Mouse (Mus musculus): ENCODE measurements around the gene BC049352. TPM values are rescaled to one million over a fixed set of nuclear protein-coding genes. Genes with fewer than 3 reads are reported as not detected.

BC049352 gene
- polyA plus RNA-seq, 1 experiment from 2014 or later, result not detected

DNA sequence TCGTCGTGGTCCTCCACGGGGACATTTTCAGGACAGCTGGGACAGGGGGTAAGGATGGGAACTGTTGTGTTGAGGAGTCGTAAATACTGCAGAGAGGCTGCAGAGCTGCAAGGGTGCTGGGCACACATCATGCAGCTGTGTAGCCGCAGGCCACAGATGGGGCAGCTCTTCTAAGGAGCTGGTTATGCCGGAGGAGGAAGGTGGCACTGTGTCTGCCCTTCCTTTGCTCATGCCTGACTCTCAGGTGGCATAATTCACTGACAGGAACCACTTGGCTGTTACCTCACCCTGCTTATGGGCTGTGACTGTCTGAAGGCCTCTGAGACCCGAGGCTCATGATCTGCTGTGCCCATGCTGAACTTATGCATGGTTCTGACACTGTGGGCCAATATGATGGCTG, 68.5 kb downstream of the BC049352 start:
- no peak overlapping the region for H3K9ac ChIP-seq (ENCODE audit: low read length)
- H3K27ac ChIP-seq (ENCODE audit: low read depth), result no peak overlapping the region
- H3K36me3 ChIP-seq (ENCODE audit: control insufficient read depth, insufficient read depth, low read length), result no peaks in the 10 kb centered on the region
- no peak for DNase-seq (ENCODE audit: low spot score)
- no peak for ATAC-seq (replicated peaks; ENCODE audit: low FRiP score, low TSS enrichment, low read depth)
- 85% methylated on average over 7 of the region's 7 CpGs for WGBS
- H3K27me3 ChIP-seq (replicated peaks; ENCODE audit: control insufficient read depth, insufficient read depth, low read length), result no peaks in the 10 kb centered on the region
- no peaks in the 10 kb centered on the region for H3K4me1 ChIP-seq (replicated peaks; ENCODE audit: control insufficient read depth, insufficient read depth, low read length)
- H3K4me3 ChIP-seq (ENCODE audit: low read depth, low read length), result no peak overlapping the region
- H3K9me3 ChIP-seq (ENCODE audit: control insufficient read depth, low read length), result no peaks in the 10 kb centered on the region
- H3K4me2 ChIP-seq (ENCODE audit: low read length), result no peak overlapping the region

DNA sequence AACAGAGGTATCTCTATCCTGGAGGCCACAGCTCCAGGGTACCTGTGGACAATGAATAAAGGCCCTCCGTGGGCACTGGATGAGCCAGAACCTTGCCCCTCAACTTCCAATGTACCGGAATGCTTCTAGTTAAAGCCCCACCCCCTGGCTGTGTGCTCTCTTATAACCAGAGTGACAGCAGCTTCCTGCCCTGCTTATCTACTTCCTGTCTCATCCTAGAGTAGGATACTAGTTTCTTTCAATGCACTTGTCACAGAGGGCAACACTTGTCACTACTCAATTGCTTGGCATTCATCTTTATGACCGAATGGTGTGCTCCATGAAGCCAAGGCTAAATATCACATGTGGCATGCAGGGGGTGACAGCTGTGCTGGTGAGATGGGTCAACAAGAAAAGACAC, 69.5 kb downstream of the BC049352 start:
- Histone ChIP-seq H3K4me2 (ENCODE audit: low read length) (no peak overlapping the region), H3K27ac (ENCODE audit: low read depth) (no peak overlapping the region), H3K4me3 (ENCODE audit: low read depth, low read length) (no peak overlapping the region), H3K9me3 (ENCODE audit: control insufficient read depth, low read length) (no peaks in the 10 kb centered on the region), H3K36me3 (ENCODE audit: control insufficient read depth, insufficient read depth, low read length) (no peaks in the 10 kb centered on the region), H3K9ac (ENCODE audit: low read length) (no peak overlapping the region), H3K4me1 (replicated peaks; ENCODE audit: control insufficient read depth, insufficient read depth, low read length) (no peaks in the 10 kb centered on the region), H3K27me3 (replicated peaks; ENCODE audit: control insufficient read depth, insufficient read depth, low read length) (no peaks in the 10 kb centered on the region)
- DNase-seq (ENCODE audit: low spot score) (no peak), ATAC-seq (replicated peaks; ENCODE audit: low FRiP score, low TSS enrichment, low read depth) (no peak)
- 66% methylated on average over 3 of the region's 3 CpGs for WGBS

DNA sequence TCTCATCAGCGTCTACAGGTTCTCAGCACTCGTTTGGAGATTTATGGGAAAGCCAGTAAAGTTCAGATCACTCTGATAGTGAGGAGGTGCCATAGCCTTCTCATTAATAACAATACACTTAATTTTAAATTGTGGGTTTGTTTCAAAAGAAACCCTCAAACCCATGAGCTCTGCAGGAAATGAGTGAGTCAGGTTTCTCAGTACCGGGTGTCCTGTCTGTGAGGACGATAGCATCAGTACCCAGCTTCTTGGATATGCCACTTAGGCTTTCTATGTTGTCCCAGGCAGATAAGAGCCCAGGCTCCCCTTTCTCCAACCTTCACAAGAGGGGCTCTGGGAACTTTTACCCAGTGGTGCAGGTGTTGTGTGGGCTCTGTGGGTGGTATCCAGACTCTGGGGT, 70.2 kb downstream of the BC049352 start:
- Histone ChIP-seq H3K4me1 (replicated peaks; ENCODE audit: control insufficient read depth, insufficient read depth, low read length) (no peaks in the 10 kb centered on the region), H3K4me2 (ENCODE audit: low read length) (no peak overlapping the region), H3K4me3 (ENCODE audit: low read depth, low read length) (no peak overlapping the region), H3K27ac (ENCODE audit: low read depth) (no peak overlapping the region), H3K9ac (ENCODE audit: low read length) (no peak overlapping the region), H3K9me3 (ENCODE audit: control insufficient read depth, low read length) (no peaks in the 10 kb centered on the region), H3K27me3 (replicated peaks; ENCODE audit: control insufficient read depth, insufficient read depth, low read length) (no peaks in the 10 kb centered on the region), H3K36me3 (ENCODE audit: control insufficient read depth, insufficient read depth, low read length) (no peaks in the 10 kb centered on the region)
- no peak for ATAC-seq (replicated peaks; ENCODE audit: low FRiP score, low TSS enrichment, low read depth)
- DNase-seq (ENCODE audit: low spot score), result no peak
- WGBS, result 66% methylated on average over 4 of the region's 4 CpGs

DNA sequence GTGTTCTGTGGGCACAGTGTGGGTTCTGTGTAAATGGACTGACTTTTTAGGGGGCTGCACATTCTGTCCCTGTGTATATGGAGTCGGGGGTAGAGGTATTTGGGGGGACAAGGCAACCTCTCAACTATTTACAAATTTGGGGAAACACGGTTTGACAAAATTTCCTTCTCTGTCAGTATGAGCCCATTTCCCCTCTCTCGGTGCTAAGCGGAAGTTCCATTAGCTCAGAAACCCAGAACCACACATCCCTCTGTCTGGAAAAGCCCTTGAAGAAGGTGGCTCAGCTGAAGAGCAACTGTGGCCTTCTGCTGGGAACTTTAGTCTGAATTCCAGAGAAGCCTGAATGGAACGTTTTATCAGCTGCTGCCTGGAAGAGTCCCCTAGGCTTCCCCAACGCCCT, 70.6 kb downstream of the BC049352 start:
- Histone ChIP-seq H3K27me3 (replicated peaks; ENCODE audit: control insufficient read depth, insufficient read depth, low read length) (no peaks in the 10 kb centered on the region), H3K9me3 (ENCODE audit: control insufficient read depth, low read length) (no peaks in the 10 kb centered on the region), H3K36me3 (ENCODE audit: control insufficient read depth, insufficient read depth, low read length) (no peaks in the 10 kb centered on the region), H3K4me1 (replicated peaks; ENCODE audit: control insufficient read depth, insufficient read depth, low read length) (no peaks in the 10 kb centered on the region), H3K9ac (ENCODE audit: low read length) (no peak overlapping the region), H3K4me2 (ENCODE audit: low read length) (no peak overlapping the region), H3K27ac (ENCODE audit: low read depth) (no peak overlapping the region), H3K4me3 (ENCODE audit: low read depth, low read length) (no peak overlapping the region)
- DNase-seq (ENCODE audit: low spot score) (no peak), ATAC-seq (replicated peaks; ENCODE audit: low FRiP score, low TSS enrichment, low read depth) (no peak)
- 72% methylated on average over 6 of the region's 6 CpGs for WGBS

DNA sequence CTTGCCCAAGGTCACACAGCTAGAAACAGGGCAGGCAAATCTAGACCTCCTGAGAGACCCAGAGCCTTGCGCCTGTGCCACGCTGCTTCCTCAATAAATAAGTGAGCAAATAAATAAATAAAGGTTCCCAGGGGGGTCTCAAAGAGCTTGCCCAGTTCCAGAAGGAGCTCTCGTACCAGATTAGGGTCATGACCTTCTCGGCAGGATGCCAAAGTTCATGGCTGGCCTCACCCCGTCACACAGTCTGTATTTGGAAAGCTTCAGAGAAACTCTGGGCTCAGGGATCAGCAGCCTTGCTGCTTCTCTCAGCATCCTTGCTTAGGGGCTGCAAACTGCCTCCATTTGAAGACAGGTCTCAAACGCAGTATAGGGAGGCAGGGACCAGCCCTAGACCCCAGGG, 72.2 kb downstream of the BC049352 start:
- Histone ChIP-seq H3K4me1 (replicated peaks; ENCODE audit: control insufficient read depth, insufficient read depth, low read length) (no peaks in the 10 kb centered on the region), H3K27ac (ENCODE audit: low read depth) (no peak overlapping the region), H3K4me3 (ENCODE audit: low read depth, low read length) (no peak overlapping the region), H3K9ac (ENCODE audit: low read length) (no peak overlapping the region), H3K9me3 (ENCODE audit: control insufficient read depth, low read length) (no peaks in the 10 kb centered on the region), H3K27me3 (replicated peaks; ENCODE audit: control insufficient read depth, insufficient read depth, low read length) (no peaks in the 10 kb centered on the region), H3K36me3 (ENCODE audit: control insufficient read depth, insufficient read depth, low read length) (no peaks in the 10 kb centered on the region), H3K4me2 (ENCODE audit: low read length) (no peak overlapping the region)
- DNase-seq (ENCODE audit: low spot score) (no peak), ATAC-seq (replicated peaks; ENCODE audit: low FRiP score, low TSS enrichment, low read depth) (no peak)
- 39% methylated on average over 6 of the region's 6 CpGs for WGBS

DNA sequence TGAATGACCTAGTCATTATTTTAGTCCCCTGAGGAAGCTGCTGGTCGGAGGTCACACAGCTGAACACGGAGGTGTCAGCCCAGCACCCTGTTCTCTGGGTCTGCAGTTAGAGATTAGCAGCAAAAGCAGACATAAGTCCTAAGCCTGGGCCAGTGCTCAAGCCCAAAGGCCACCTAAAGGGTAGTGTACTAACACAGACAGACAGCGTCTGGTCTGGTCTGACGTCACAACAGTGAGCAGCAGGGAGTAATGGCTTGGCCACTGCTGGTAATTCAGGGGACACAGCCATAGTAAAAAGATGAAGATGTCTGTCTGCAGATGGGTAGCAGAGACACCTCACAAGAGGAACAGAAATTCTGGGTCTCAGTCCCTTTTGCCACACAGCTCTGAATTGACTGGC, 72.8 kb downstream of the BC049352 start:
- no peak overlapping the region for H3K4me2 ChIP-seq (ENCODE audit: low read length)
- DNase-seq (ENCODE audit: low spot score) (no peak), ATAC-seq (replicated peaks; ENCODE audit: low FRiP score, low TSS enrichment, low read depth) (no peak)
- H3K4me1 ChIP-seq (replicated peaks; ENCODE audit: control insufficient read depth, insufficient read depth, low read length), result no peaks in the 10 kb centered on the region
- H3K9me3 ChIP-seq (ENCODE audit: control insufficient read depth, low read length), result no peaks in the 10 kb centered on the region
- WGBS, result 63% methylated on average over 4 of the region's 4 CpGs
- H3K36me3 ChIP-seq (ENCODE audit: control insufficient read depth, insufficient read depth, low read length), result no peaks in the 10 kb centered on the region
- H3K9ac ChIP-seq (ENCODE audit: low read length), result no peak overlapping the region
- H3K27me3 ChIP-seq (replicated peaks; ENCODE audit: control insufficient read depth, insufficient read depth, low read length), result no peaks in the 10 kb centered on the region
- no peak overlapping the region for H3K27ac ChIP-seq (ENCODE audit: low read depth)
- H3K4me3 ChIP-seq (ENCODE audit: low read depth, low read length), result no peak overlapping the region

DNA sequence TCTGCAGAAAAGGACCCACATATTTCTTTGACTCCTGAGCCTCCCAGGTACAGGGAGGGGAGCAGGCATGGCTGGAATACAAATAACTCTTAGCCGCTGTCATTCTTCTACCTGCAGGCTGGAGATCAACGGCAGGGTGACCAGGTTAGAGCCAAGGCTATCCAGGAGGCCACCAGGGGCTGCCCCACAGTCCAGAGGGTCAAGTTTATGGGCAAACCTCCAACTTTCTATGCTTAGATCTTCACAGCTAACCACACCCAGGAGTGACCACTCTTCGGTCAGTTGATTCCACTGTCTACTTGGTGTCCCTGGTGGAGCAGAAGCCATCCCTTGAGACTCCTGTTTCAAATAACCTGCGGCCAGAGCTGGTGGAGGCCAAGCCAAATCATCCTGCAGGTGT, 73.6 kb downstream of the BC049352 start:
- Histone ChIP-seq H3K4me2 (ENCODE audit: low read length) (no peak overlapping the region), H3K27me3 (replicated peaks; ENCODE audit: control insufficient read depth, insufficient read depth, low read length) (no peaks in the 10 kb centered on the region), H3K4me3 (ENCODE audit: low read depth, low read length) (no peak overlapping the region), H3K4me1 (replicated peaks; ENCODE audit: control insufficient read depth, insufficient read depth, low read length) (no peaks in the 10 kb centered on the region), H3K9me3 (ENCODE audit: control insufficient read depth, low read length) (no peaks in the 10 kb centered on the region), H3K36me3 (ENCODE audit: control insufficient read depth, insufficient read depth, low read length) (no peaks in the 10 kb centered on the region), H3K27ac (ENCODE audit: low read depth) (no peak overlapping the region), H3K9ac (ENCODE audit: low read length) (no peak overlapping the region)
- ATAC-seq (replicated peaks; ENCODE audit: low FRiP score, low TSS enrichment, low read depth) (no peak), DNase-seq (ENCODE audit: low spot score) (no peak)
- 91% methylated on average over 4 of the region's 4 CpGs for WGBS

DNA sequence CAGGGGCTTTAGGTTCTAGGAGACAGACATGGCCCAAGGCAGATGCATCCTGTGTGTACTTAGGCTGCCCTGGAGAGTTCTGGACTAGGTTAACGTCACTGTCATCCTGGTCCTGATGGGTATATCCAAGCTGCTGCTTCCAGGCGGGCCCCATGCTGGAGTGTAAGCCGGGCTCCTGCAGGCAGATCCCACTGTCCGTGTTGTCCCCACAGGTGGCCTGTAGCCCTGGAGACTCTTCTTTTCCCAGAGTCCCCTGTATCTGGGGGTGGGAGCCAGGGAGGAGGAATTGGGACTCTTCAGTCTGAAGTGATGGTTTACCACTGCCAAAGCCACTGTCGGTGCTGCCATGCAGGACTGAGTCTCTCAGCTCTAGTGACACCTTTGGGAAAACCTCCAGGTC, 74.2 kb downstream of the BC049352 start:
- 75% methylated on average over 5 of the region's 5 CpGs for WGBS
- H3K4me2 ChIP-seq (ENCODE audit: low read length), result no peak overlapping the region
- no peaks in the 10 kb centered on the region for H3K4me1 ChIP-seq (replicated peaks; ENCODE audit: control insufficient read depth, insufficient read depth, low read length)
- H3K4me3 ChIP-seq (ENCODE audit: low read depth, low read length), result no peak overlapping the region
- no peak overlapping the region for H3K9ac ChIP-seq (ENCODE audit: low read length)
- no peaks in the 10 kb centered on the region for H3K27me3 ChIP-seq (replicated peaks; ENCODE audit: control insufficient read depth, insufficient read depth, low read length)
- ATAC-seq (replicated peaks; ENCODE audit: low FRiP score, low TSS enrichment, low read depth) (no peak), DNase-seq (ENCODE audit: low spot score) (no peak)
- H3K36me3 ChIP-seq (ENCODE audit: control insufficient read depth, insufficient read depth, low read length), result no peaks in the 10 kb centered on the region
- no peak overlapping the region for H3K27ac ChIP-seq (ENCODE audit: low read depth)
- H3K9me3 ChIP-seq (ENCODE audit: control insufficient read depth, low read length), result no peaks in the 10 kb centered on the region

DNA sequence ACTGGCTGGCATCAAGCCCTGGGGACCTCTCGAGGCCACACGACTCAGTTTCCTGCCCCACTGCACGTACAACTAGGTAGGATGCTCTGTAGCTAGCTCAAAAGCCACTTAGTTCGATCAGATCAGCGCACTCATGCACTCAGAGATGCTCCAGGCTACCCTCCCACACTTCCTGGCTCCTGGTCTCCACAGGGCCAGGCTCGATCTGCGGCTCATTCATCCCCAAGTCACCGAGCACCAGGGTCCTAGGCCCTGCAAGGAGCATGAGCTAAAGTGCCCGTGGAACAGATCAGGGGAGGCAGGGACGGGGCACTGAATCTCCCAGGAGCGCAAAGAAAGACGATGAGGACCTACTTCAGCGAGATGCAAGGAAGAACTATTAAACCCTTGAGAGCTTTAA, 77.3 kb downstream of the BC049352 start:
- H3K27me3 ChIP-seq (replicated peaks; ENCODE audit: control insufficient read depth, insufficient read depth, low read length), result no peaks in the 10 kb centered on the region
- H3K4me1 ChIP-seq (replicated peaks; ENCODE audit: control insufficient read depth, insufficient read depth, low read length), result no peaks in the 10 kb centered on the region
- ATAC-seq (replicated peaks; ENCODE audit: low FRiP score, low TSS enrichment, low read depth) (no peak), DNase-seq (ENCODE audit: low spot score) (no peak)
- H3K9me3 ChIP-seq (ENCODE audit: control insufficient read depth, low read length), result no peaks in the 10 kb centered on the region
- no peak overlapping the region for H3K27ac ChIP-seq (ENCODE audit: low read depth)
- H3K36me3 ChIP-seq (ENCODE audit: control insufficient read depth, insufficient read depth, low read length), result no peaks in the 10 kb centered on the region
- H3K4me2 ChIP-seq (ENCODE audit: low read length), result no peak overlapping the region
- no peak overlapping the region for H3K9ac ChIP-seq (ENCODE audit: low read length)
- no peak overlapping the region for H3K4me3 ChIP-seq (ENCODE audit: low read depth, low read length)
- 81% methylated on average over 13 of the region's 13 CpGs for WGBS

Measured in intestine, embryonic 14.5 days (tissue).